ENCODE assay signal across 8 mouse cellular contexts in genomic region chr11:78116146-78116410, GRCm38 (mm10). TPM values are rescaled to one million over a fixed set of nuclear protein-coding genes. Genes with fewer than 3 reads are reported as not detected.
DNase-seq lines count a peak whose midpoint lies in the region; ATAC-seq and TF ChIP-seq lines count a peak whose summit lies in the region.

No protein-coding gene starts in this region.

- peak overlapping the region; percentile 68 for H3K4me2 ChIP-seq in forebrain, postnatal 0 days (ENCODE audit: low read depth)

- DNase-seq in heart, embryonic 10.5 days (ENCODE audit: low spot score): peak; percentile 42
- no peak for DNase-seq in heart, postnatal 10 days
- DNase-seq in forebrain, postnatal 0 days: no peak
- no peak for DNase-seq in midbrain, embryonic 10.5 days (ENCODE audit: low spot score)
- DNase-seq in adrenal gland, postnatal 14 days: no peak
- DNase-seq in left cerebral cortex, postnatal 14 days (ENCODE audit: low spot score in 2 of 2): no peak

- peak overlapping the region; percentile 85 for H3K27ac ChIP-seq in heart, embryonic 10.5 days
- H3K27ac ChIP-seq in ES-Bruce4 (ENCODE audit: insufficient read depth, low read length): peak overlapping the region; percentile 66; the same call in 1 of the 2 replicates
- peak overlapping the region; percentile 78 for H3K27ac ChIP-seq in forebrain, postnatal 0 days (ENCODE audit: low read depth, low read length)
- peak overlapping the region; percentile 97 for H3K27ac ChIP-seq in midbrain, embryonic 10.5 days (replicated peaks)

- peaks cover 48% of the 10 kb centered on the region for H3K4me1 ChIP-seq in heart, embryonic 10.5 days
- H3K4me1 ChIP-seq in ES-Bruce4 (ENCODE audit: control insufficient read depth, insufficient read depth, low read length): peaks cover 1% of the 10 kb centered on the region
- H3K4me1 ChIP-seq in forebrain, postnatal 0 days (ENCODE audit: insufficient read depth): peaks cover 34% of the 10 kb centered on the region
- peaks cover 46% of the 10 kb centered on the region for H3K4me1 ChIP-seq in midbrain, embryonic 10.5 days

- peak overlapping the region; percentile 70 for H3K4me3 ChIP-seq in heart, embryonic 10.5 days
- H3K4me3 ChIP-seq in ES-Bruce4 (ENCODE audit: low read depth, low read length): peak overlapping the region; percentile 44; the same call in 1 of the 2 replicates
- peak overlapping the region; percentile 68 for H3K4me3 ChIP-seq in forebrain, postnatal 0 days (ENCODE audit: low read depth, low read length)
- H3K4me3 ChIP-seq in midbrain, embryonic 10.5 days: peak overlapping the region; percentile 75

- no peak for TF ChIP-seq POLR2A in ES-Bruce4 (IDR thresholded peaks at IDR 0.05; ENCODE audit: insufficient read depth, low read length)

- WGBS in heart, embryonic 10.5 days: 10% methylated on average over 5 of the region's 5 CpGs
- 5% methylated on average over 5 of the region's 5 CpGs for WGBS in forebrain, postnatal 0 days
- 15% methylated on average over 5 of the region's 5 CpGs for WGBS in midbrain, embryonic 10.5 days

- no peak for TF ChIP-seq EP300 in ES-Bruce4 (IDR thresholded peaks at IDR 0.05; ENCODE audit: insufficient read depth, low read depth, low read length)

- ATAC-seq in forebrain, postnatal 0 days: no peak
- no peak for ATAC-seq in frontal cortex, adult (ENCODE audit: low TSS enrichment)

- intact Hi-C loops in heart, postnatal 10 days (cut with DNase I): no loop called here
- intact Hi-C loops in left cerebral cortex, postnatal 14 days (cut with DNase I): no loop called here

- TF ChIP-seq CTCF in ES-Bruce4 (IDR thresholded peaks at IDR 0.05; ENCODE audit: low read depth, low read length): no peak
- no peak for TF ChIP-seq CTCF in forebrain, postnatal 0 days (IDR thresholded peaks at IDR 0.05; ENCODE audit: low read depth)

- H3K9me3 ChIP-seq in heart, embryonic 10.5 days: no peaks in the 10 kb centered on the region
- no peaks in the 10 kb centered on the region for H3K9me3 ChIP-seq in ES-Bruce4 (replicated peaks; ENCODE audit: control insufficient read depth, insufficient read depth, low read length, poor library complexity, severe bottlenecking)
- no peaks in the 10 kb centered on the region for H3K9me3 ChIP-seq in forebrain, postnatal 0 days (ENCODE audit: low read length)
- H3K9me3 ChIP-seq in midbrain, embryonic 10.5 days (replicated peaks): no peaks in the 10 kb centered on the region

- H3K27me3 ChIP-seq in heart, embryonic 10.5 days (ENCODE audit: insufficient read depth, poor library complexity, severe bottlenecking): no peaks in the 10 kb centered on the region
- H3K27me3 ChIP-seq in ES-Bruce4 (ENCODE audit: control insufficient read depth, insufficient read depth, low read length, poor library complexity, severe bottlenecking): no peaks in the 10 kb centered on the region
- H3K27me3 ChIP-seq in forebrain, postnatal 0 days (ENCODE audit: insufficient read depth, low read length): no peaks in the 10 kb centered on the region
- no peaks in the 10 kb centered on the region for H3K27me3 ChIP-seq in midbrain, embryonic 10.5 days (ENCODE audit: low read depth, poor library complexity, severe bottlenecking)

- H3K36me3 ChIP-seq in heart, embryonic 10.5 days: peaks cover 5% of the 10 kb centered on the region; the same call in 1 of the 2 replicates
- H3K36me3 ChIP-seq in ES-Bruce4 (ENCODE audit: control insufficient read depth, insufficient read depth, low read length, poor library complexity, severe bottlenecking): no peaks in the 10 kb centered on the region
- H3K36me3 ChIP-seq in forebrain, postnatal 0 days (ENCODE audit: insufficient read depth): no peaks in the 10 kb centered on the region
- no peaks in the 10 kb centered on the region for H3K36me3 ChIP-seq in midbrain, embryonic 10.5 days

- H3K9ac ChIP-seq in ES-Bruce4 (ENCODE audit: low read depth, poor library complexity, severe bottlenecking): peak overlapping the region; percentile 86
- H3K9ac ChIP-seq in forebrain, postnatal 0 days: peak overlapping the region; percentile 63

RNA-seq across cellular contexts. Expression of gene Fam222b, which starts 21.6 kb away (rescaled TPM):
- 24.0 and 25.5 TPM in 2 replicates for polyA plus RNA-seq in heart, embryonic 10.5 days (2016; fragmentation: Nextera tagmentation; extraction: Ambion mirVana)
- 10 to 100 TPM; 15.0 to 17.0 TPM for total RNA-seq in heart, postnatal 10 days (2021)
- 17.5 and 18.1 TPM in 2 replicates for polyA plus RNA-seq in ES-Bruce4 (2011; ENCODE audit: insufficient read depth, insufficient read length, low read depth, missing spikeins)
- total RNA-seq in forebrain, postnatal 0 days (2014; rRNA removed): 17.4 and 24.6 TPM in 2 replicates
- polyA plus RNA-seq in forebrain, postnatal 0 days (2015; fragmentation: Nextera tagmentation; extraction: Ambion mirVana): 21.9 and 24.0 TPM in 2 replicates
- polyA plus RNA-seq in midbrain, embryonic 10.5 days (2016; fragmentation: Nextera tagmentation; extraction: Ambion mirVana): 27.6 and 32.8 TPM in 2 replicates
- total RNA-seq in adrenal gland, postnatal 14 days (2021): 18.1 and 19.1 TPM in 2 replicates
- 10 to 100 TPM; 28.8 to 29.9 TPM for total RNA-seq in left cerebral cortex, postnatal 14 days (2021)

RNA-seq across cellular contexts. Expression of gene Eral1, which starts 35.9 kb away (rescaled TPM):
- 30.7 and 35.6 TPM in 2 replicates for polyA plus RNA-seq in heart, embryonic 10.5 days (2016; fragmentation: Nextera tagmentation; extraction: Ambion mirVana)
- 10 to 100 TPM; 22.8 to 23.6 TPM for total RNA-seq in heart, postnatal 10 days (2021)
- 24.0 and 25.1 TPM in 2 replicates for polyA plus RNA-seq in ES-Bruce4 (2011; ENCODE audit: insufficient read depth, insufficient read length, low read depth, missing spikeins)
- 27.4 and 30.3 TPM in 2 replicates for total RNA-seq in forebrain, postnatal 0 days (2014; rRNA removed)
- polyA plus RNA-seq in forebrain, postnatal 0 days (2015; fragmentation: Nextera tagmentation; extraction: Ambion mirVana): 25.5 and 26.7 TPM in 2 replicates
- 39.3 and 39.7 TPM in 2 replicates for polyA plus RNA-seq in midbrain, embryonic 10.5 days (2016; fragmentation: Nextera tagmentation; extraction: Ambion mirVana)
- total RNA-seq in adrenal gland, postnatal 14 days (2021): 28.8 and 31.6 TPM in 2 replicates
- 10 to 100 TPM; 18.9 to 19.5 TPM for total RNA-seq in left cerebral cortex, postnatal 14 days (2021)

RNA-seq across cellular contexts. Expression of gene Traf4, which starts 49.3 kb away (rescaled TPM):
- 57.9 and 88.7 TPM in 2 replicates for polyA plus RNA-seq in heart, embryonic 10.5 days (2016; fragmentation: Nextera tagmentation; extraction: Ambion mirVana)
- total RNA-seq in heart, postnatal 10 days (2021): 10 to 100 TPM; 17.5 to 21.0 TPM
- 87.4 and 99.3 TPM in 2 replicates for polyA plus RNA-seq in ES-Bruce4 (2011; ENCODE audit: insufficient read depth, insufficient read length, low read depth, missing spikeins)
- total RNA-seq in forebrain, postnatal 0 days (2014; rRNA removed): 99.0 and 107 TPM in 2 replicates
- 104 and 131 TPM in 2 replicates for polyA plus RNA-seq in forebrain, postnatal 0 days (2015; fragmentation: Nextera tagmentation; extraction: Ambion mirVana)
- 96.3 and 109 TPM in 2 replicates for polyA plus RNA-seq in midbrain, embryonic 10.5 days (2016; fragmentation: Nextera tagmentation; extraction: Ambion mirVana)
- total RNA-seq in adrenal gland, postnatal 14 days (2021): 47.2 and 50.7 TPM in 2 replicates
- total RNA-seq in left cerebral cortex, postnatal 14 days (2021): 10 to 100 TPM; 20.7 to 23.3 TPM
